Comparison of ENCODE assay signal across 29 mouse cellular contexts in genomic region chr2:178704510-178704909, GRCm38 (mm10).
"Had no signal": no experiment of that assay in that cellular context is flagged by ENCODE, and none has a peak within 500 bp of the region (broad histone marks: within the 10 kb centered on the region; RNA-seq: fewer than 3 reads in every experiment).

No protein-coding gene starts in this region.

- H3K9ac ChIP-seq: embryonic facial prominence, embryonic 12.5 days; embryonic facial prominence, embryonic 13.5 days; embryonic facial prominence, embryonic 15.5 days; forebrain, embryonic 12.5 days; forebrain, embryonic 13.5 days; forebrain, embryonic 15.5 days; forebrain, postnatal 0 days had no signal

- H3K27me3 ChIP-seq: embryonic facial prominence, embryonic 12.5 days; embryonic facial prominence, embryonic 13.5 days; embryonic facial prominence, embryonic 15.5 days; forebrain, embryonic 12.5 days; forebrain, embryonic 13.5 days; forebrain, embryonic 15.5 days had no signal

- DNase-seq: cerebellum, adult 18-20 months; cerebellum, adult 2 months; cerebellum, adult 8-10 months; cerebellum, adult 9-10 months; cerebellum, adult 9-11 months; cerebellum, postnatal 10 days; cerebellum, postnatal 25 days; cerebellum, postnatal 36 days; embryo, embryonic 11 days; forebrain, postnatal 0 days; gastrocnemius, adult 2 months; gastrocnemius, postnatal 10 days; gastrocnemius, postnatal 14 days; gastrocnemius, postnatal 25 days; gastrocnemius, postnatal 36 days; heart, adult 11 months; heart, adult 18-20 months; heart, adult 2 months had no signal

- H3K4me2 ChIP-seq: embryonic facial prominence, embryonic 12.5 days; embryonic facial prominence, embryonic 13.5 days; embryonic facial prominence, embryonic 15.5 days; forebrain, embryonic 12.5 days; forebrain, embryonic 13.5 days; forebrain, embryonic 15.5 days had no signal

- H3K27ac ChIP-seq: embryonic facial prominence, embryonic 10.5 days; embryonic facial prominence, embryonic 12.5 days; embryonic facial prominence, embryonic 13.5 days; embryonic facial prominence, embryonic 15.5 days; forebrain, embryonic 10.5 days; forebrain, embryonic 12.5 days; forebrain, embryonic 13.5 days; forebrain, embryonic 15.5 days; gastrocnemius, adult 2 months; heart, adult 2 months had no signal

- H3K9me3 ChIP-seq: embryonic facial prominence, embryonic 10.5 days; embryonic facial prominence, embryonic 12.5 days; embryonic facial prominence, embryonic 13.5 days; embryonic facial prominence, embryonic 15.5 days; forebrain, embryonic 10.5 days; forebrain, embryonic 12.5 days; forebrain, embryonic 13.5 days; forebrain, embryonic 15.5 days had no signal

- H3K4me1 ChIP-seq: embryonic facial prominence, embryonic 12.5 days; embryonic facial prominence, embryonic 13.5 days; embryonic facial prominence, embryonic 15.5 days; forebrain, embryonic 10.5 days; forebrain, embryonic 12.5 days; forebrain, embryonic 13.5 days; forebrain, embryonic 15.5 days had no signal

- H3K36me3 ChIP-seq: embryonic facial prominence, embryonic 10.5 days; embryonic facial prominence, embryonic 12.5 days; embryonic facial prominence, embryonic 13.5 days; embryonic facial prominence, embryonic 15.5 days; forebrain, embryonic 10.5 days; forebrain, embryonic 12.5 days; forebrain, embryonic 15.5 days had no signal

- ATAC-seq: forebrain, embryonic 13.5 days; forebrain, embryonic 14.5 days; forebrain, embryonic 15.5 days; forebrain, embryonic 16.5 days; forebrain, postnatal 0 days had no signal

- H3K4me3 ChIP-seq: embryonic facial prominence, embryonic 10.5 days; embryonic facial prominence, embryonic 12.5 days; embryonic facial prominence, embryonic 13.5 days; embryonic facial prominence, embryonic 15.5 days; erythroblast, embryonic 14.5 days; forebrain, embryonic 10.5 days; forebrain, embryonic 12.5 days; forebrain, embryonic 13.5 days; forebrain, embryonic 15.5 days; gastrocnemius, adult 2 months; heart, adult 2 months had no signal
